In the genomic region with DNA sequence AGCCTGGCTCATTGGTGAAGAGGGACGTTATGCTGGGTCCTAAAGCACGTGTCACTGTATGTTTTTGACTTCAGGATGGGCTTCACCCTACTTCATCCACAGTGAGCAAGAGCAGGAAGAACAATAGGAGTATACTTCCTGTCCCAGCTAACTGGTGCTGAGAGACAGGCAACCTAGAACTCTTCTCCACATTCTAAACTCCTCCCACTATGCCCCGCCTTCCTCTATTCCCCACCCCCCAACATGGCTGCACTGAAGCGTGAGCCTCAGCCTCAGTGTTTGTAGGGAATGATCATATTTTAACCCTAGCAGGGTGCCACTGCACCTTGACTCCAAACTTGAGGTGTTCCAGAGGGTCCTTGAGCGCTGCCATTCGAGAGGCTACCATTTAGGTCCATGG, we compare ENCODE assay signal across 25 mouse cellular contexts.
DNase-seq lines count a peak whose midpoint lies in the region; ATAC-seq and TF ChIP-seq lines count a peak whose summit lies in the region.
"Had no signal": no experiment of that assay in that cellular context is flagged by ENCODE, and none has a peak within 500 bp of the region (broad histone marks: within the 10 kb centered on the region; RNA-seq: fewer than 3 reads in every experiment).

No protein-coding gene starts in this region.

- 80% methylated on average over 6 of the region's 6 CpGs for WGBS in heart, embryonic 11.5 days (ENCODE audit: insufficient replicate concordance)
- 94% methylated on average over 6 of the region's 6 CpGs for WGBS in cerebellum, adult 2 months
- WGBS in kidney, embryonic 16.5 days, result 86% methylated on average over 6 of the region's 6 CpGs

- no peak for TF ChIP-seq POLR2A in cerebellum, adult 2 months (IDR thresholded peaks at IDR 0.05; ENCODE audit: borderline replicate concordance, insufficient read depth, low read length)

- ATAC-seq in heart, embryonic 11.5 days (replicated peaks; ENCODE audit: insufficient number of reproducible peaks, low FRiP score, low TSS enrichment), result 0 out of 2 replicates have a peak, but pooled peaks have one; percentile 32
- no peak for ATAC-seq in kidney, embryonic 16.5 days (ENCODE audit: low FRiP score, low TSS enrichment)
- ATAC-seq: activated CD4-positive, CD25-positive, alpha-beta regulatory T cell, adult 4 months; forebrain, embryonic 16.5 days; Patski had no signal

- H3K4me2 ChIP-seq in heart, embryonic 11.5 days, result no peak overlapping the region
- no peak overlapping the region for H3K4me2 ChIP-seq in kidney, embryonic 16.5 days (replicated peaks; ENCODE audit: low read depth, low read length)
- H3K4me2 ChIP-seq: forebrain, embryonic 13.5 days; hindbrain, embryonic 13.5 days; intestine, embryonic 15.5 days had no signal

- no peak for TF ChIP-seq CTCF in E14TG2a.4 (conservative IDR thresholded peaks at IDR 0.05; ENCODE audit: low read length)
- TF ChIP-seq CTCF in cerebellum, adult 2 months (IDR thresholded peaks at IDR 0.05; ENCODE audit: borderline replicate concordance, insufficient read depth, low read depth, low read length), result no peak

- H3K4me1 ChIP-seq in heart, embryonic 11.5 days (ENCODE audit: control insufficient read depth, insufficient read depth, low read length), result peaks cover 20% of the 10 kb centered on the region
- peaks cover 26% of the 10 kb centered on the region for H3K4me1 ChIP-seq in E14TG2a.4 (replicated peaks; ENCODE audit: low read depth, low read length)
- H3K4me1 ChIP-seq in ES-E14 (ENCODE audit: control insufficient read depth in 2 of 2, insufficient read depth in 2 of 2, low read length in 2 of 2, poor library complexity in 1 of 2), result peaks cover 0 to 20% of the 10 kb centered on the region in 2 experiments; a peak in 2 of 4 replicates
- no peaks in the 10 kb centered on the region; the same call in 1 of the 2 replicates for H3K4me1 ChIP-seq in cerebellum, adult 2 months (ENCODE audit: control insufficient read depth, insufficient read depth, low read length)
- H3K4me1 ChIP-seq in kidney, embryonic 16.5 days (ENCODE audit: insufficient read depth, low read length), result peaks cover 20% of the 10 kb centered on the region

- no peak overlapping the region for H3K9ac ChIP-seq in heart, embryonic 11.5 days (ENCODE audit: low read depth, low read length)
- peak overlapping the region; percentile 64; the same call in 1 of the 2 replicates for H3K9ac ChIP-seq in ES-E14 (ENCODE audit: insufficient read depth, low read depth, low read length, poor library complexity, severe bottlenecking)
- H3K9ac ChIP-seq in kidney, embryonic 16.5 days (replicated peaks; ENCODE audit: low read length), result no peak overlapping the region
- H3K9ac ChIP-seq: forebrain, embryonic 13.5 days; hindbrain, embryonic 13.5 days; intestine, embryonic 15.5 days had no signal

- in situ Hi-C loops in ES-E14 (cut with MboI; ENCODE audit: low sequenced_read_pairs in 2 of 2, unreplicated experiment in 2 of 2), result no loop called here

- H3K27ac ChIP-seq in heart, embryonic 11.5 days (ENCODE audit: low read depth, low read length), result no peak overlapping the region
- H3K27ac ChIP-seq in ES-E14 (ENCODE audit: insufficient read depth, low read depth, low read length, poor library complexity, severe bottlenecking), result no peak overlapping the region
- H3K27ac ChIP-seq in cerebellum, adult 2 months (ENCODE audit: insufficient read depth, low read length), result no peak overlapping the region
- H3K27ac ChIP-seq in kidney, embryonic 16.5 days (ENCODE audit: low read length), result no peak overlapping the region
- H3K27ac ChIP-seq: forebrain, embryonic 13.5 days; gastrocnemius, adult 2 months; hindbrain, embryonic 13.5 days; intestine, embryonic 15.5 days had no signal

- H3K36me3 ChIP-seq in heart, embryonic 11.5 days (ENCODE audit: control insufficient read depth, insufficient read depth, low read length), result no peaks in the 10 kb centered on the region
- H3K36me3 ChIP-seq in E14TG2a.4 (ENCODE audit: insufficient read depth, low read length) (no peaks in the 10 kb centered on the region), ES-E14 (ENCODE audit: control insufficient read depth, insufficient read depth, low read length, poor library complexity, severe bottlenecking) (no peaks in the 10 kb centered on the region)
- H3K36me3 ChIP-seq in kidney, embryonic 16.5 days (ENCODE audit: insufficient read depth, low read length), result no peaks in the 10 kb centered on the region
- H3K36me3 ChIP-seq: forebrain, embryonic 10.5 days; G1E; hindbrain, embryonic 10.5 days; hindbrain, embryonic 13.5 days; intestine, embryonic 15.5 days had no signal

- H3K4me3 ChIP-seq in heart, embryonic 11.5 days (ENCODE audit: low read depth, low read length), result no peak overlapping the region
- H3K4me3 ChIP-seq in E14TG2a.4 (replicated peaks; ENCODE audit: low read length) (peak overlapping the region; percentile 60), ES-E14 (ENCODE audit: insufficient read depth in 1 of 2, low read depth in 1 of 2, low read length in 2 of 2, poor library complexity in 1 of 2, severe bottlenecking in 1 of 2) (peak overlapping the region; percentile 52 to 60; a peak in 3 of 4 replicates)
- no peak overlapping the region for H3K4me3 ChIP-seq in cerebellum, adult 2 months (replicated peaks; ENCODE audit: insufficient read depth, low read depth, low read length)
- no peak overlapping the region for H3K4me3 ChIP-seq in kidney, embryonic 16.5 days (ENCODE audit: low read length)
- H3K4me3 ChIP-seq: forebrain, embryonic 10.5 days; forebrain, embryonic 13.5 days; gastrocnemius, adult 2 months; hindbrain, embryonic 10.5 days; hindbrain, embryonic 13.5 days; intestine, embryonic 15.5 days had no signal

- no peak for DNase-seq in heart, postnatal 10 days
- DNase-seq in ES-E14 (ENCODE audit: low read depth, low spot score), result peak; percentile 50
- no peak for DNase-seq in cerebellum, adult 2 months
- DNase-seq: adrenal gland, adult 8-10 months; adrenal gland, postnatal 25 days; cerebellum, adult 11-12 months; cerebellum, adult 9-10 months; cerebellum, postnatal 14 days; gastrocnemius, adult 2 months; gastrocnemius, postnatal 14 days; heart, adult 11 months; heart, postnatal 36 days; kidney, adult 11 months had no signal

- intact Hi-C loops in heart, postnatal 10 days (cut with DNase I), result loop anchor here (5.0 to 10.0 kb wide), 2 partner anchors 362 to 625 kb away; no protein-coding TSS in a partner anchor

- H3K9me3 ChIP-seq in heart, embryonic 11.5 days (replicated peaks; ENCODE audit: control insufficient read depth, low read length), result no peaks in the 10 kb centered on the region
- H3K9me3 ChIP-seq in E14TG2a.4 (ENCODE audit: low read length) (no peaks in the 10 kb centered on the region), ES-E14 (ENCODE audit: control insufficient read depth, insufficient read depth, low read depth, low read length) (no peaks in the 10 kb centered on the region)
- no peaks in the 10 kb centered on the region for H3K9me3 ChIP-seq in kidney, embryonic 16.5 days (ENCODE audit: low read length)
- H3K9me3 ChIP-seq: forebrain, embryonic 13.5 days; hindbrain, embryonic 13.5 days; intestine, embryonic 15.5 days had no signal

- peaks cover 3% of the 10 kb centered on the region; the same call in 1 of the 2 replicates for H3K27me3 ChIP-seq in heart, embryonic 11.5 days (ENCODE audit: control insufficient read depth, insufficient read depth, low read length)
- H3K27me3 ChIP-seq in E14TG2a.4 (ENCODE audit: insufficient read depth, low read length), result peaks cover 15% of the 10 kb centered on the region; the same call in 1 of the 2 replicates
- H3K27me3 ChIP-seq in cerebellum, adult 2 months (ENCODE audit: control insufficient read depth, insufficient read depth, low read length), result no peaks in the 10 kb centered on the region; the same call in 1 of the 2 replicates
- H3K27me3 ChIP-seq in kidney, embryonic 16.5 days (ENCODE audit: insufficient read depth, low read length), result peaks cover 4% of the 10 kb centered on the region
- H3K27me3 ChIP-seq: forebrain, embryonic 13.5 days; intestine, embryonic 15.5 days; Patski had no signal

TF ChIP-seq in ES-E14, 5 proteins besides CTCF, POLR2A, EP300 and RAD21:
- TF ChIP-seq ZNF384 (IDR thresholded peaks at IDR 0.05; ENCODE audit: low read depth, low read length) (no peak), MAFK (IDR thresholded peaks at IDR 0.05; ENCODE audit: insufficient read depth, low read depth, low read length) (no peak), HCFC1 (IDR thresholded peaks at IDR 0.05; ENCODE audit: borderline replicate concordance, insufficient read depth, low read length) (no peak), ZC3H11A (IDR thresholded peaks at IDR 0.05; ENCODE audit: borderline replicate concordance, low read depth, low read length) (no peak), CHD2 (IDR thresholded peaks at IDR 0.05; ENCODE audit: low read depth, low read length) (no peak)

Comparison
In these comparisons a context has a peak if more than half of its experiments do, and no peak if none do; other contexts are left out.
1. H3K4me3 ChIP-seq: peak in E14TG2a.4 (single experiment) and ES-E14 (2 of 2); none in heart, embryonic 11.5 days (single experiment), cerebellum, adult 2 months (single experiment) and kidney, embryonic 16.5 days (single experiment).